Mouse (Mus musculus): ENCODE measurements around the gene Gpr61.

- TF ChIP-seq CTCF (IDR thresholded peaks at IDR 0.05), result no peak
- no peak for TF ChIP-seq EP300 (IDR thresholded peaks at IDR 0.05; ENCODE audit: insufficient read depth, low read depth, low read length)
- TF ChIP-seq POLR2A (IDR thresholded peaks at IDR 0.05; ENCODE audit: insufficient read depth, low read depth, low read length), result no peak
Observed at GRCm38 (mm10) chr3:108188716-108189490, 34.2 kb upstream of the Gpr61 start.
